Mouse (Mus musculus): Measurements from ENCODE around the gene Tmbim6. TPM values are rescaled to one million over a fixed set of nuclear protein-coding genes. Genes with fewer than 3 reads are reported as not detected.

Tmbim6 gene
- total RNA-seq (2021) = 100 to 1,000 TPM; 216 to 219 TPM
- long read RNA-seq, experiment 1, transcript Tmbim6-201 (10 exons, 2,452 nt) = major isoform, 254 of 295 reads
- long read RNA-seq, experiment 1, transcript Tmbim6-202 (10 exons, 944 nt) = minor isoform, 16 of 295 reads
- long read RNA-seq, experiment 1, partial matches to known transcripts = 14 of 295 reads
- long read RNA-seq, experiment 1, other reads (novel, unspliced or antisense) = 7 of 295 reads
- long read RNA-seq, experiment 2, transcript Tmbim6-201 (10 exons, 2,452 nt) = major isoform, 262 of 313 reads
- long read RNA-seq, experiment 2, transcript Tmbim6-202 (10 exons, 944 nt) = minor isoform, 19 of 313 reads
- long read RNA-seq, experiment 2, transcript Tmbim6-205 (11 exons, 871 nt) = minor isoform, 6 of 313 reads
- long read RNA-seq, experiment 2, partial matches to known transcripts = 21 of 313 reads
- long read RNA-seq, experiment 2, other reads (novel, unspliced or antisense) = 3 of 313 reads

DNA sequence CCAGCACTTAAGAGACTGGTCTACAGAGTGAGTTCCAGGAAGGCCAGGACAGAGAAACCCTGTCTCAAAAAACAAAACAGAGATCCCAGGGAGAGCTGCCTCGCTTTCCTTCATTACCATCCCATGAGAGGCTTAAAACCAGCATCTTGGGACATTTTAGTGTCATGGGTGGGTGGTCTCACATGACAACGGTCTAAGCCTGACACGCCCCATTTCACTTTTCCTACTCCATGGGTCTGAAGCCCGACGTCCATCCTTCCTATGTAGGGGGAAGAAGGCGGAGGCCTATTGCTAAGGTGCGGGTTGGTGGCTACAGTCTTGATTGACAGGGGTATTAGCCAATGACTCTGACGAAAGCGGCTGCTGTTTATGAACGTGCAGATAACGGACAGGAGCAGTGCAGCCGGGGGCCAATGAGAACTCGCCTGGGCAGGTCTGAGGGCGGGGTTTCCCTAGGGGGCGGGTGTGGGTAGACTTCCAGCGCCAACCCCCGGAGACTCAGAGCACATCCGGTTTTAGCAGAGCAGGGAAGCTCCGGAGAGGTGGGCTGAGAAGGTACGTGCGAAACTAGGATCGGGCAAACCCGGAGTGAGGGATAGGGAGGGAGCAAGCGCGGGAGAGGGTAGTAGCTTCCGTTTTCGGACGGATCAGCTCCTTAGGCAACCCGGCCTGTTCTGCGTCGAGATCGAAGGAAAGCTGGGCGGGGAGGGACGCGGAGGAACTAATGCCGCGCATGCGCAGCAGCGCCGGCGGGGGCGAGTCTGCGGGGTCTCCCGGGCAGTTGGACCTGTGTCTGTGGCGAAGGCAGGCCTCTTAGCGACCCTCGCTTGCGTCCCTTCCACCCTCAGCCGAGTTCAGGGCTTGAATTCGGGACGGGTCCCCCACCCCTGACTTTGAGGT is at the start of gene Tmbim6:
Gene Tmbim6, plus strand, starts transcription at position 397 of the 900 bp plus-strand sequence.
- intact Hi-C loops (cut with DNase I) = no loop called here
- DNase-seq = peak; percentile 97 to 98

GRCm38 (mm10) chr15:99343414-99344147 is 49.1 kb upstream of the Tmbim6 start:
- DNase-seq = peak; percentile 72 to 82
- intact Hi-C loops (cut with DNase I) = no loop called here

GRCm38 (mm10) chr15:99344148-99344870 is 48.4 kb upstream of the Tmbim6 start:
- intact Hi-C loops (cut with DNase I) = no loop called here
- peak; percentile 51 to 55 for DNase-seq

DNA sequence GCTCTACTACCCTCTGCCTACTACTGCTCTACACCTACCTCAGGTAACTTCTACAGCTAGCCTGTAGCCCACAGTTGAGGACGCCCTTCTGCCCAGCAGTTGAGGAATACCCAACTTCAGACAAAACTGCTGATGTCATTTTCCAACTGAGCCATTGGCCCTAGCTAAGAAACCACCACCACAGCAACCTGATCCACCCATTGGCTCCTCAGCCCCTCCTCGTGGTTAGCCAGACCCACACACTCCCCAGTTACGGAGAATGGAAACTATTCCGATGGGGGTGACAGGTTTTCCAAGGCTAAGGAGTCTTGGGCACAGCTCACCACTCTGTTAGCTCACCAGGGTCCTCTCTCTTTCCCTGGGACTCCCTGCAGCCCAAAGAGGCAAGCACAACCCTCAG is 47.7 kb upstream of the Tmbim6 start:
- no peak for DNase-seq
- intact Hi-C loops (cut with DNase I) = no loop called here

GRCm38 (mm10) chr15:99351610-99352009 is 41.1 kb upstream of the Tmbim6 start:
- intact Hi-C loops (cut with DNase I) = no loop called here
- DNase-seq = no peak

GRCm38 (mm10) chr15:99352306-99352705 is 40.4 kb upstream of the Tmbim6 start:
- intact Hi-C loops (cut with DNase I) = no loop called here
- DNase-seq = no peak

DNA sequence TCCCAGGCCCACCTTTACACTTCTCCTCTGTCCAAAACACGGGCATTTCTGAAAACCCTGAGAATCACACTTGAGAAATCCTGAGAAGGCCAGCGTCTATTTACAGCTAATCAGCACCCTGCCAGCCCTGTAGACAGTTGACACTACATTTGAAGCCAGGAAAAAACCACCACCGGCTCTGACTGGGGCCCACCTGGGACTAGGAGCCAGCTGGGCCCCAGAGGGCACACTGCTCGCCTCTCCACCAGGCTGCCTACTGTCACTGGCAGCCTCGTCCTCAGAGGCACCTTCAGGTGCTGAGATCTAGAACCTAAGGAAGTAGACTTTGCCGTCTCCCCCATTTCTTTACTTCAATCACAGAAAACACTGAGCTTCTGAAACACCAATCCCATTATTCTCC is 37.0 kb upstream of the Tmbim6 start:
- DNase-seq = no peak
- intact Hi-C loops (cut with DNase I) = no loop called here

- DNase-seq = peak in 1 of 2 experiments; percentile 40
- intact Hi-C loops (cut with DNase I) = no loop called here
Measured at GRCm38 (mm10) chr15:99356462-99356861, 36.2 kb upstream of the Tmbim6 start.

DNA sequence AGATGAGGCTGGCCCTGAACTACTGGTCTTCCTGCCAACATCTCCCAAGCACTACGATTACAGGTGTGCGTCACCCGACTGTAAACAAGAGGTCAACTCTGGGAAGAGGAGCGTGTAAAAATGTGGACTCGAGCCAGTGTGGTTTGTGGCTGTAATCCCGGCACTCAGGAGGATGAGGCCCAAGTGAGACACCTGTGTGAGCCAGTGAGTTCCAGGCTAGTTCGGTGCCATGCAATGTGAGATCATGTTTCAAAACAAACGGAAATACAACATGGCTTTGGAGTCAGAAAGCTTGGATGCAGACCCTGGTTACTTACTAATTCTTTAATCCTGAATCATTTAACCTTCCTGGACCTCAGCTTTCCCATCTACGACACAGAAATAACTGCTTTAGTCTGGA is 33.7 kb upstream of the Tmbim6 start:
- no peak for DNase-seq
- intact Hi-C loops (cut with DNase I) = no loop called here

GRCm38 (mm10) chr15:99364022-99364530 is 28.6 kb upstream of the Tmbim6 start:
- intact Hi-C loops (cut with DNase I) = no loop called here
- no peak for DNase-seq

GRCm38 (mm10) chr15:99364921-99365320 is 27.8 kb upstream of the Tmbim6 start:
- intact Hi-C loops (cut with DNase I) = no loop called here
- DNase-seq = no peak

- DNase-seq = no peak
- intact Hi-C loops (cut with DNase I) = loop anchor here (2.0 kb wide), 2 partner anchors 22 to 36 kb away; no protein-coding TSS in a partner anchor
Measured at GRCm38 (mm10) chr15:99368583-99369266, 24.0 kb upstream of the Tmbim6 start.

DNA sequence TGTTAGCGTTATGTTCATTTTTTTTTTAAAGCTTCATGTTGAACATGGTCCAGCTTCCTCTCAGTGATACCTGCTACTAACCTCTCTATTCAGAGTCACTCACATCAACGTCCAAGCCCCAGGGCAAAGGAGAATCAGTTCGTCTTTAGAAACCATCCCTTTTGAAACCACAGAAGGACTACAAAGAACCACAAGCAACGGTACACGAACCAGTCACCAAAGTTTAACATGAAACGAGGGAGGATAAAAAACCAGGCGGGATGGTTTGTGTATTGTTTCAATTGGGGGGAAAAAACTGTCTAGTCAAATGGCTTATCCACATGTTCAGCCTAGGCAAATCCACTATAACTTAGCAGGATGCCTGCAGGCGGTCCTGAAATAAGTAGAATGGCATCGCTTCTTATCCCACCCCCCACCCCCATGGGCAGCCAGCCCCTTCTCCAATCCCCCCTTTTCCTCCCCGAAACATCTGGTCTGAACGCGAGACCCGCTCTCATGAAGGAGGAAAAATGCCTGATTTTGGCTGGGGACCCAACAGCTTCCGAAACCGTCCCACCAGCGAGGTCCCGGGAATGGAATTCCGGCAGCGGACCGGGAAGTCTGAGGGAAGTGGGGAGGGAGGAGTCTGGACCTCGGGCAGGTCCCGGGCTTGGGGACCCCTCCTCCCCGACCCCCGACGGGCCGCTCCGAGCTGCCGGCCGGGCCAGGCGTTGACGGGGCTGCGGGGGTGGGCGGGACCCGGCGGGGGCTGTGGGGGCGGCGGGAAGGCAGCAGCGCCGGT is 23.1 kb upstream of the Tmbim6 start:
- intact Hi-C loops (cut with DNase I) = loop anchor here (1.0 to 2.0 kb wide), 3 partner anchors 23 to 54 kb away; no protein-coding TSS in a partner anchor
- DNase-seq = peak; percentile 59 to 61

DNA sequence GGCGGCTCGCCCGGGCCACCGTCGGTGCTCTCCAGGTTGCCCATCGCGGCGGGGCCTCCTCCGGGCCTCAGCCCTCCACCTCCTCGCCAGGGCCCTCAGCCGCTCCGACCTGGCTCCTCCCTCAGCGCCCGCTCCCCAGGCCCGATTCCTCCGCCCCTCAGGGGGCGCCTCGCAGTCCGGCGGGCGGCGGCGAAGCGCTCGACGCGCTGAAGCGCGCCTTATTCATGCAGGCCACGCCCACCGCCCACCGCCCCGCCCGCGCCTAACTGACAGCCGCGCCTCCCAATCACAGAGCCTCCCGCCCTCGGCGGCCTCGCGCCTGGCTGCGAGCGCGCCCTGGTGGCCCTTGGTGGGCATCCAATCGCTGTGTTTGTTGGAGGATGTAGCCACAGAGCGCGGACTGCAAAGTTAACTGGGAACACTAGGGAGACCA is 22.4 kb upstream of the Tmbim6 start, which contains the start of gene Fmnl3:
Gene Fmnl3, minus strand, starts transcription at position 224 of the 433 bp plus-strand sequence.
- DNase-seq = peak; percentile 99 to 100
- intact Hi-C loops (cut with DNase I) = loop anchor here (1.0 kb wide), 1 partner anchor 55 kb away; no protein-coding TSS in a partner anchor

GRCm38 (mm10) chr15:99371526-99372340 is 20.9 kb upstream of the Tmbim6 start:
- intact Hi-C loops (cut with DNase I) = no loop called here

DNA sequence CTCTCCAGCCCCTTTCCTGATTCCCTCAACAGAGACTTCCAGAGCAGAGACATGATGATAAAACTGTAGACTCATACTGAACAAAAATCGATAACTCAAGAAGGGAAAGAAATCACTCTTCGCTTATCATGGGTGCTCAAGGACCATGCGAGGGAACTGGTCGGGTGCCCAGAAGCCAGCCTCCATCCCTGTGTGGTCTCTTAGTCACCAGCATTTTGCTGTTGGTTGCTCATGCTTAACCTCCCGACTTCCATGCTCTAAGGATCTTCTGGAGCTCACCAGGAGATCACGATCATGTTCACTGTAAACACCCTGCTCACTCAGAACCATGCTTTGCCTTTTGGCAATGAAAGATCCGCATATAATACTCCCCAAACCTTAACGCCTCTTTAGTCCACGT is 19.9 kb upstream of the Tmbim6 start:
- DNase-seq = no peak
- intact Hi-C loops (cut with DNase I) = no loop called here

More at GRCm38 (mm10) chr15:99371526-99372340, 20.9 kb upstream of the Tmbim6 start:
- DNase-seq = no peak

- intact Hi-C loops (cut with DNase I) = no loop called here
- DNase-seq = no peak
Measured at GRCm38 (mm10) chr15:99375036-99375435, 17.6 kb upstream of the Tmbim6 start.
